Comparison of ENCODE assay signal across 8 mouse cellular contexts in genomic region chr11:43217021-43217420, GRCm38 (mm10).
DNase-seq lines count a peak whose midpoint lies in the region; ATAC-seq lines count a peak whose summit lies in the region.

No protein-coding gene starts in this region.

- H3K27me3 ChIP-seq in embryonic facial prominence, embryonic 14.5 days (replicated peaks; ENCODE audit: control insufficient read depth, insufficient read depth, low read length), result no peaks in the 10 kb centered on the region
- no peaks in the 10 kb centered on the region for H3K27me3 ChIP-seq in embryonic facial prominence, embryonic 10.5 days (replicated peaks; ENCODE audit: low read depth, poor library complexity, severe bottlenecking)

- H3K36me3 ChIP-seq in embryonic facial prominence, embryonic 14.5 days (ENCODE audit: control insufficient read depth, insufficient read depth, low read length), result no peaks in the 10 kb centered on the region
- H3K36me3 ChIP-seq in embryonic facial prominence, embryonic 10.5 days (replicated peaks), result no peaks in the 10 kb centered on the region

- ATAC-seq in embryonic facial prominence, embryonic 14.5 days (ENCODE audit: low read depth), result peak; percentile 82
- ATAC-seq in frontal cortex, adult (ENCODE audit: low TSS enrichment), result peak; percentile 78
- no peak for ATAC-seq in megakaryocyte-erythroid progenitor cell, adult 5-6 weeks (replicated peaks; ENCODE audit: low FRiP score, low TSS enrichment, poor library complexity, severe bottlenecking)

- DNase-seq in embryonic facial prominence, embryonic 14.5 days (ENCODE audit: low spot score), result peak; percentile 86
- DNase-seq in embryonic facial prominence, embryonic 10.5 days (ENCODE audit: low spot score), result no peak
- DNase-seq in adrenal gland, adult 8-10 months, result peak; percentile 40
- peak; percentile 10 to 46 for DNase-seq in left cerebral cortex, adult 8-10 months (ENCODE audit: low spot score in 2 of 2)
- peak; percentile 36 to 49 for DNase-seq in right cerebral cortex, adult 2 months (ENCODE audit: low spot score in 2 of 2)
- no peak for DNase-seq in kidney, adult 18-20 months

- 47% methylated on average over 4 of the region's 4 CpGs for WGBS in embryonic facial prominence, embryonic 14.5 days
- WGBS in embryonic facial prominence, embryonic 10.5 days, result 66% methylated on average over 4 of the region's 4 CpGs

- H3K27ac ChIP-seq in embryonic facial prominence, embryonic 14.5 days (replicated peaks; ENCODE audit: low read depth, low read length), result no peak overlapping the region
- H3K27ac ChIP-seq in embryonic facial prominence, embryonic 10.5 days (replicated peaks), result no peak overlapping the region

- H3K9ac ChIP-seq in embryonic facial prominence, embryonic 14.5 days (ENCODE audit: low read depth, low read length), result no peak overlapping the region

- no peak overlapping the region for H3K4me2 ChIP-seq in embryonic facial prominence, embryonic 14.5 days (ENCODE audit: low read depth, low read length)

- H3K9me3 ChIP-seq in embryonic facial prominence, embryonic 14.5 days (ENCODE audit: control insufficient read depth, low read length), result no peaks in the 10 kb centered on the region
- no peaks in the 10 kb centered on the region for H3K9me3 ChIP-seq in embryonic facial prominence, embryonic 10.5 days

- H3K4me1 ChIP-seq in embryonic facial prominence, embryonic 14.5 days (ENCODE audit: control insufficient read depth, insufficient read depth, low read length), result no peaks in the 10 kb centered on the region
- no peaks in the 10 kb centered on the region for H3K4me1 ChIP-seq in embryonic facial prominence, embryonic 10.5 days

- no peak overlapping the region for H3K4me3 ChIP-seq in embryonic facial prominence, embryonic 14.5 days (ENCODE audit: low read depth, low read length)
- H3K4me3 ChIP-seq in embryonic facial prominence, embryonic 10.5 days, result no peak overlapping the region

Comparison
In these comparisons a context has a peak if more than half of its experiments do, and no peak if none do; other contexts are left out.
1. DNase-seq: peak in embryonic facial prominence, embryonic 14.5 days (single experiment), adrenal gland, adult 8-10 months (single experiment), left cerebral cortex, adult 8-10 months (2 of 2) and right cerebral cortex, adult 2 months (2 of 2); none in embryonic facial prominence, embryonic 10.5 days (single experiment) and kidney, adult 18-20 months (single experiment).